Mouse (Mus musculus) liver, embryonic 12.5 days (tissue): Measurements from ENCODE around the gene Ngdn. TPM values are rescaled to one million over a fixed set of nuclear protein-coding genes. Genes with fewer than 3 reads are reported as not detected.

ENCODE experiments used
- ATAC-seq: fragments of 200-750 bp; cut with Nextera tagmentation; 2 replicates; pipeline ENCODE4 v1.8.0; 2017; ENCODE audit warnings: moderate number of reproducible peaks, mild to moderate bottlenecking, moderate library complexity
- H3K27ac ChIP-seq: fragments of 300-500 bp; sonication (generic); 2 replicates; pipeline ENCODE4 v1.5.1; 2016; ENCODE audit warnings: mild to moderate bottlenecking
- H3K27me3 ChIP-seq: fragments of 300-500 bp; sonication (generic); replicated peaks from 2 replicates; pipeline ENCODE4 v1.6.1; 2016; ENCODE audit warnings: mild to moderate bottlenecking, moderate library complexity
- H3K36me3 ChIP-seq: fragments of 300-500 bp; sonication (generic); 2 replicates; pipeline ENCODE4 v1.6.1; 2016; ENCODE audit warnings: mild to moderate bottlenecking, moderate library complexity
- H3K4me1 ChIP-seq: fragments of 300-500 bp; sonication (generic); 2 replicates; pipeline ENCODE4 v1.6.1; 2016
- H3K4me2 ChIP-seq: fragments of 300-500 bp; sonication (generic); 2 replicates; pipeline ENCODE4 v1.6.1; 2016; ENCODE audit warnings: mild to moderate bottlenecking, moderate library complexity
- H3K4me3 ChIP-seq: fragments of 300-500 bp; sonication (generic); 2 replicates; pipeline ENCODE4 v1.5.1; 2016; ENCODE audit warnings: mild to moderate bottlenecking, moderate library complexity
- H3K9ac ChIP-seq: fragments of 300-500 bp; sonication (generic); 2 replicates; pipeline ENCODE4 v1.6.1; 2016; ENCODE audit warnings: mild to moderate bottlenecking, moderate library complexity
- H3K9me3 ChIP-seq: fragments of 300-500 bp; sonication (generic); replicated peaks from 2 replicates; pipeline ENCODE4 v1.6.1; 2016; ENCODE audit warnings: mild to moderate bottlenecking, moderate library complexity
- WGBS: fragments of 180-500 bp; shearing (Covaris S2); methylation state at CpG from one replicate; pipeline ENCODE4 v1.1.7; 2016; ENCODE audit not compliant: insufficient replicate concordance; 5-methylcytosine and 5-hydroxymethylcytosine counted together
- microRNA counts: library from miRNA; unstranded; fragments of <30 nt; microRNA quantifications from one replicate; lab custom pipeline; 2017
- microRNA-seq: library from miRNA; unstranded; fragments of <30 nt; microRNA quantifications from one replicate; pipeline ENCODE4, GENCODE M21; 2017
- polyA plus RNA-seq: library from polyadenylated mRNA; unstranded; fragments of >200 nt; fragmentation: Nextera tagmentation; extraction: Ambion mirVana; gene quantifications from 2 replicates; pipeline ENCODE4 v1.2.1, GENCODE M21; 2016

Ngdn gene
- polyA plus RNA-seq, 1 experiment from 2014 or later = 57.5 TPM

DNA sequence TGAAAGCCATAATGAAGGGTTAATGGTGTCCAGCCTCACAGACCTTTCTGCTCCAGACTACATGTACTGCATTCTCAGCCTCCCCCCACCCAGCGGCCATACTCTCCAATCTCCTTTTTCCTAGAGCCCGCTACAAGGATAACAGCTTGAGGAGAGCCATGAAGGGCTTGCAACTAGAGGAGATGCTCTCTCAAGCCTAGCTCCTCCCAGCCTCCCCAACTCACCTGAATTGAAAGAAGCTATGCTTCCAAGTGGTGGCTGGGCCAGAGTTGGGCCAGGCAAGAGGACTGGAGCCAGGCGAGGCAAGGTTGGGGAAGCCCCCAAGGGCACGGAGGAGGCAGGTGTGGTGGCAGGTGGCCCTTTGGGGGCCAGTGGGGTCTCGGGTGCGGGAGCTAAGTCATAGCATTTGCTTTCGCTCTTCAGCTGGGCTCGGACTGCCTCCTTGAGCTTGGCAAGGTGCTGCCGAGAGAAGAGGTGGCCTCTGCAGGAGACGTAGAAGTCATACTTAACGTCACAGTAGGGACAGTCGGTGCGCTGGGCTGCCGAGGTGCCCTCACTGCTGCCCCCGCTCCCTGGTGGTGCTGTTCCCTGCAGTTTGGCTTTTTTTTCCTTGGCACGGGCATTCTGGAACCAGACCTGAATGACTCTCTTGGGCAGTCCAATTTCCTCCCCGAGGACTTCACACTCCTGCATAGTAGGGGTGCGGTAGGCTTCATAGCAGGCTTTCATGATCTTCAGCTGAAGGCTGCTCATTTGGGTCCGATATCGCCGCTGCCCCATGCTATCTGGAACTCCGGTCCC is 48.5 kb downstream of the Ngdn start:
- Histone ChIP-seq H3K9ac (peak overlapping the region; percentile 90), H3K4me2 (peak overlapping the region; percentile 89), H3K4me3 (peak overlapping the region; percentile 72), H3K4me1 (peaks cover 71% of the 10 kb centered on the region), H3K27ac (peak overlapping the region; percentile 92), H3K27me3 (peaks cover 28% of the 10 kb centered on the region), H3K36me3 (peaks cover 12% of the 10 kb centered on the region), H3K9me3 (no peaks in the 10 kb centered on the region)
- 72% methylated on average over 22 of the region's 22 CpGs for WGBS
- no peak for ATAC-seq

DNA sequence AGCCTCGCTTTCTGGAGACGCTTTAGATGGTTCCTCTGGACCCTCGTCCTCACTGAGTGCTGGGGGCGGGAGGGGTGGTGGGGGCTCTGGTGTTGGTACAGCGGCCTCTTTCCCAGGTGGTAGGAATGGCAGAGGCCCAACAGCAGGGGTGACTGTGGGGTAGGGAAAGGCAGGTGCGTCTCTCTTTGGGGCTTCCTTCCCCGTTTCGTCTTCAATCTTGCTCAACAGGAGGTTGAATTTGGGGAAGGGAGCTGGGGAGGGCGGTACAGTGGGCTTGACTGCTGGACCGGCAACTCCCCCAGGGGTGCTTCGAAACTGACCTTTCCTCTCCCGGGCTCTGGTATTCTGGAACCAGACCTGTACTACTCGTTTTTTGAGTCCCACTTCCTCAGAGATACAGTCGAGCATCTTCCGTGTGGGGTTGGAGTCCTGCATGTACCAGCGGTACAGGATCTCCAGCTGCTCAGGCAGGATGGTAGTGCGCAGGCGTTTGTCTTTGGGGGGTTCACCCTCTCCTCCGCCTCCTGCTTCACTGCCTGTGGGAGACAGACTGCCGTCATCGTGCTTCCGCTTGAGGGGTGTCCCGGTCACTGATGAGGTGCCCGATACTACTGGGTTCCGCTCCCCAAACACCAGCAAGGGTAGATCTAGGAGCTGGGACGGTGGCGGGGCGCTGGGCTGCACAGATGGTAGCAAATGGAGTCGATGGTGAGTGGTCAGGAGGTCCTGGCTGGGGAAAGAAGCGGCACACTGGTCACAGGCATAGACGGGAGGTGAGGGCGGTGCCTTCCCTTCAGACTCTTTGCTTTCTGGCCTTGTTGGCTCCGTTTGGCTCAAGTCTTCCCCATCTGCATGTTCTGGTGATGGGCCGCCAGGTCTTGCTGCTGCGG is 49.5 kb downstream of the Ngdn start:
- H3K9me3 ChIP-seq = no peaks in the 10 kb centered on the region
- H3K27ac ChIP-seq = no peak overlapping the region
- ATAC-seq = no peak
- H3K36me3 ChIP-seq = peaks cover 12% of the 10 kb centered on the region
- peaks cover 62% of the 10 kb centered on the region for H3K4me1 ChIP-seq
- 52% methylated on average over 35 of the region's 35 CpGs for WGBS
- peak overlapping the region; percentile 90 for H3K9ac ChIP-seq
- H3K4me3 ChIP-seq = peak overlapping the region; percentile 72
- peaks cover 28% of the 10 kb centered on the region for H3K27me3 ChIP-seq
- H3K4me2 ChIP-seq = peak overlapping the region; percentile 89

GRCm38 (mm10) chr14:55065391-55065790 is 50.1 kb downstream of the Ngdn start:
- Histone ChIP-seq H3K27me3 (peaks cover 33% of the 10 kb centered on the region), H3K9me3 (no peaks in the 10 kb centered on the region), H3K9ac (peak overlapping the region; percentile 90; the same call in 1 of the 2 replicates), H3K4me1 (peaks cover 57% of the 10 kb centered on the region), H3K4me3 (peak overlapping the region; percentile 72), H3K4me2 (peak overlapping the region; percentile 89), H3K27ac (no peak overlapping the region), H3K36me3 (peaks cover 12% of the 10 kb centered on the region)
- 75% methylated on average over 13 of the region's 13 CpGs for WGBS
- no peak for ATAC-seq

GRCm38 (mm10) chr14:55066042-55066441 is 50.8 kb downstream of the Ngdn start:
- Histone ChIP-seq H3K9ac (no peak overlapping the region), H3K4me1 (peaks cover 51% of the 10 kb centered on the region), H3K36me3 (peaks cover 12% of the 10 kb centered on the region), H3K4me2 (0 out of 2 replicates have a peak overlapping the region, but pooled peaks have one; percentile 89), H3K4me3 (no peak overlapping the region), H3K27ac (no peak overlapping the region), H3K9me3 (no peaks in the 10 kb centered on the region), H3K27me3 (peaks cover 38% of the 10 kb centered on the region)
- ATAC-seq = no peak
- WGBS = 81% methylated on average over 8 of the region's 8 CpGs

GRCm38 (mm10) chr14:55071756-55072155 is 56.5 kb downstream of the Ngdn start:
- Histone ChIP-seq H3K4me1 (peaks cover 20% of the 10 kb centered on the region), H3K4me3 (no peak overlapping the region), H3K9ac (no peak overlapping the region), H3K9me3 (no peaks in the 10 kb centered on the region), H3K27ac (no peak overlapping the region), H3K36me3 (peaks cover 41% of the 10 kb centered on the region), H3K27me3 (peaks cover 64% of the 10 kb centered on the region), H3K4me2 (peak overlapping the region; percentile 20; the same call in 1 of the 2 replicates)
- 0 out of 2 replicates have a peak, but pooled peaks have one; percentile 16 for ATAC-seq
- 25% methylated on average over 19 of the region's 19 CpGs for WGBS

MicroRNA genes within 50 kb of the gene (microRNA counts, 519-probe panel; counts per million panel counts)
- 582 counts per million, percentile 70 among the panel's probes with 10 or more counts for microRNA mmu-miR-208b (lab: Ali Mortazavi, UCI)

Small RNA genes lying within 50 kb of the gene (microRNA-seq; reads per million reads assigned to microRNA genes)
- gene Mir208b = 125 reads per million, percentile 48 among the genes with 10 or more reads in this experiment

Other genes with a start within 250 kb of the Ngdn start
- gene Slc7a8, start 233.5 kb upstream of the Ngdn start, polyA plus RNA-seq = 2.8 and 3.4 TPM in 2 replicates
- not detected in 2 replicates for gene Rnf212b, start 201.3 kb upstream of the Ngdn start, polyA plus RNA-seq
- 4.0 and 4.1 TPM in 2 replicates for gene Homez, start 144.5 kb upstream of the Ngdn start, polyA plus RNA-seq
- 0.80 and 0.83 TPM in 2 replicates for gene Ppp1r3e, start 137.9 kb upstream of the Ngdn start, polyA plus RNA-seq
- gene Bcl2l2, start 132.1 kb upstream of the Ngdn start, polyA plus RNA-seq = 0.83 and 1.2 TPM in 2 replicates
- gene Gm20521, start 132.0 kb upstream of the Ngdn start, polyA plus RNA-seq = 0.14 TPM in 1 of 2 replicates, not detected in the other
- 97.0 and 97.9 TPM in 2 replicates for gene Pabpn1, start 123.0 kb upstream of the Ngdn start, polyA plus RNA-seq
- 5.9 and 6.0 TPM in 2 replicates for gene Slc22a17, start 102.3 kb upstream of the Ngdn start, polyA plus RNA-seq
- gene Efs, start 89.3 kb upstream of the Ngdn start, polyA plus RNA-seq = 1.5 and 2.0 TPM in 2 replicates
- gene Il25, start 82.8 kb upstream of the Ngdn start, polyA plus RNA-seq = not detected in 2 replicates
- not detected in 2 replicates for gene Cmtm5, start 79.2 kb upstream of the Ngdn start, polyA plus RNA-seq
- 0.77 and 1.2 TPM in 2 replicates for gene Myh6, start 48.5 kb upstream of the Ngdn start, polyA plus RNA-seq
- gene Gm17428, start 38.5 kb upstream of the Ngdn start, polyA plus RNA-seq = not detected in 2 replicates
- gene Myh7, start 20.8 kb upstream of the Ngdn start, polyA plus RNA-seq = 0.82 and 2.4 TPM in 2 replicates
- gene Zfhx2, start 76.9 kb downstream of the Ngdn start, polyA plus RNA-seq = 2.4 and 2.5 TPM in 2 replicates
- 6.9 TPM in 2 replicates for gene Thtpa, start 79.3 kb downstream of the Ngdn start, polyA plus RNA-seq
- gene Ap1g2, start 91.1 kb downstream of the Ngdn start, polyA plus RNA-seq = 34.0 and 34.5 TPM in 2 replicates
- 0.15 and 0.18 TPM in 2 replicates for gene Jph4, start 101.5 kb downstream of the Ngdn start, polyA plus RNA-seq
- not detected in 2 replicates for gene Dhrs2, start 206.6 kb downstream of the Ngdn start, polyA plus RNA-seq